ENCODE assay signal across 26 mouse cellular contexts in the genomic region with DNA sequence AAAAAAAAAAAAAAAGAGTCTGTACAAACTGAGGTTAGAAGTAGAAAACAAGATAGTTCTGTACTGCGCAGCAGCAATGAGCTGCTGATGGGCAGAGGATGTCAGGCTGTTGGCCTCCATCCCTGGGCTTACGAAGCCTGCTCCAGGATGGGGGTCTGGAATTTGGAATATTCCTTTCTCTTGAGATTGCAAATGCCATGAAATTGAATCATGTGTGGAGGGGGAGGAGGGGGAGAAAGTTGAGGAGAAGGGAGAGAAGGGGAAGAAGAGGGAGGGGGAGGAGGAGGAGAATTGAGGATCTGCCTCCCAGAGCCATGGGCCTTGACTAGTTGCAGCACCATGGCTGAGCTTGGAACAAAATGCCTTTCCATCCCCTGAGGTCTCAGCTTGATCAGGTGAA.
DNase-seq lines count a peak whose midpoint lies in the region; ATAC-seq lines count a peak whose summit lies in the region.
"Had no signal": no experiment of that assay in that cellular context is flagged by ENCODE, and none has a peak within 500 bp of the region (broad histone marks: within the 10 kb centered on the region; RNA-seq: fewer than 3 reads in every experiment).

No protein-coding gene starts in this region.

- no peaks in the 10 kb centered on the region for H3K36me3 ChIP-seq in embryonic facial prominence, embryonic 11.5 days (replicated peaks; ENCODE audit: control insufficient read depth, insufficient read depth, low read depth, low read length)
- no peaks in the 10 kb centered on the region for H3K36me3 ChIP-seq in embryonic facial prominence, embryonic 10.5 days (replicated peaks)
- no peaks in the 10 kb centered on the region for H3K36me3 ChIP-seq in embryonic facial prominence, embryonic 14.5 days (ENCODE audit: control insufficient read depth, insufficient read depth, low read length)
- H3K36me3 ChIP-seq: forebrain, embryonic 12.5 days; forebrain, embryonic 15.5 days; heart, embryonic 10.5 days; heart, embryonic 13.5 days; hindbrain, embryonic 13.5 days had no signal

- peak; percentile 22 for DNase-seq in embryonic facial prominence, embryonic 11.5 days (ENCODE audit: low spot score)
- no peak for DNase-seq in embryonic facial prominence, embryonic 10.5 days (ENCODE audit: low spot score)
- DNase-seq in Muller cell, postnatal 12 days (ENCODE audit: inconsistent ontology term) = peak; percentile 67
- DNase-seq in embryonic facial prominence, embryonic 14.5 days (ENCODE audit: low spot score) = peak; percentile 75
- no peak for DNase-seq in cerebellum, postnatal 14 days
- no peak for DNase-seq in thymus, postnatal 36 days
- DNase-seq: adrenal gland, adult 8-10 months; adrenal gland, postnatal 25 days; cerebellum, adult 11-12 months; cerebellum, adult 8-10 months; cerebellum, postnatal 10 days; gastrocnemius, postnatal 25 days; heart, adult 2 months; heart, postnatal 14 days; kidney, adult 18-20 months had no signal

- H3K4me2 ChIP-seq in embryonic facial prominence, embryonic 11.5 days (ENCODE audit: low read depth, low read length) = no peak overlapping the region
- no peak overlapping the region for H3K4me2 ChIP-seq in embryonic facial prominence, embryonic 14.5 days (ENCODE audit: low read depth, low read length)
- H3K4me2 ChIP-seq: forebrain, embryonic 12.5 days; forebrain, embryonic 15.5 days; heart, embryonic 13.5 days; hindbrain, embryonic 13.5 days had no signal

- no peaks in the 10 kb centered on the region for H3K9me3 ChIP-seq in embryonic facial prominence, embryonic 11.5 days (replicated peaks; ENCODE audit: control insufficient read depth, low read length)
- H3K9me3 ChIP-seq in embryonic facial prominence, embryonic 10.5 days = no peaks in the 10 kb centered on the region
- no peaks in the 10 kb centered on the region for H3K9me3 ChIP-seq in embryonic facial prominence, embryonic 14.5 days (ENCODE audit: control insufficient read depth, low read length)
- H3K9me3 ChIP-seq: forebrain, embryonic 12.5 days; forebrain, embryonic 15.5 days; heart, embryonic 10.5 days; heart, embryonic 13.5 days; hindbrain, embryonic 13.5 days had no signal

- no peaks in the 10 kb centered on the region for H3K27me3 ChIP-seq in embryonic facial prominence, embryonic 11.5 days (ENCODE audit: control insufficient read depth, insufficient read depth, low read length)
- H3K27me3 ChIP-seq in embryonic facial prominence, embryonic 10.5 days (replicated peaks; ENCODE audit: low read depth, poor library complexity, severe bottlenecking) = no peaks in the 10 kb centered on the region
- H3K27me3 ChIP-seq in embryonic facial prominence, embryonic 14.5 days (replicated peaks; ENCODE audit: control insufficient read depth, insufficient read depth, low read length) = no peaks in the 10 kb centered on the region
- H3K27me3 ChIP-seq: forebrain, embryonic 12.5 days; forebrain, embryonic 15.5 days; heart, embryonic 13.5 days; hindbrain, embryonic 13.5 days had no signal

- H3K4me3 ChIP-seq in embryonic facial prominence, embryonic 11.5 days (ENCODE audit: low read depth, low read length) = no peak overlapping the region
- H3K4me3 ChIP-seq in embryonic facial prominence, embryonic 10.5 days = no peak overlapping the region
- H3K4me3 ChIP-seq in embryonic facial prominence, embryonic 14.5 days (ENCODE audit: low read depth, low read length) = no peak overlapping the region
- H3K4me3 ChIP-seq: erythroblast, embryonic 14.5 days; forebrain, embryonic 12.5 days; forebrain, embryonic 15.5 days; heart, adult 2 months; heart, embryonic 10.5 days; heart, embryonic 13.5 days; hindbrain, embryonic 13.5 days had no signal

- H3K4me1 ChIP-seq in embryonic facial prominence, embryonic 11.5 days (ENCODE audit: control insufficient read depth, insufficient read depth, low read length) = no peaks in the 10 kb centered on the region
- H3K4me1 ChIP-seq in embryonic facial prominence, embryonic 10.5 days = peaks cover 3% of the 10 kb centered on the region; the same call in 1 of the 2 replicates
- H3K4me1 ChIP-seq in embryonic facial prominence, embryonic 14.5 days (ENCODE audit: control insufficient read depth, insufficient read depth, low read length) = no peaks in the 10 kb centered on the region; the same call in 1 of the 2 replicates
- H3K4me1 ChIP-seq: forebrain, embryonic 12.5 days; forebrain, embryonic 15.5 days; heart, embryonic 13.5 days; hindbrain, embryonic 13.5 days had no signal

- 74% methylated on average over 2 of the region's 2 CpGs for WGBS in embryonic facial prominence, embryonic 11.5 days
- 79% methylated on average over 2 of the region's 2 CpGs for WGBS in embryonic facial prominence, embryonic 10.5 days
- 53% methylated on average over 2 of the region's 2 CpGs for WGBS in embryonic facial prominence, embryonic 14.5 days

- ATAC-seq in embryonic facial prominence, embryonic 11.5 days (replicated peaks; ENCODE audit: insufficient number of reproducible peaks, low FRiP score, low TSS enrichment, low read depth) = no peak
- no peak; the same call in 1 of the 2 replicates for ATAC-seq in embryonic facial prominence, embryonic 14.5 days (ENCODE audit: low read depth)
- ATAC-seq: activated CD4-positive, CD25-positive, alpha-beta regulatory T cell, adult 4 months; CD4-positive, CD25-positive, alpha-beta regulatory T cell, adult 4 months; forebrain, embryonic 15.5 days; hindbrain, postnatal 0 days; inflammation-experienced regulatory T-cells, adult 6 months; intestine, embryonic 16.5 days had no signal

- no peak overlapping the region for H3K9ac ChIP-seq in embryonic facial prominence, embryonic 11.5 days (replicated peaks; ENCODE audit: low read length)
- no peak overlapping the region for H3K9ac ChIP-seq in embryonic facial prominence, embryonic 14.5 days (ENCODE audit: low read depth, low read length)
- H3K9ac ChIP-seq: forebrain, embryonic 12.5 days; forebrain, embryonic 15.5 days; heart, embryonic 13.5 days; hindbrain, embryonic 13.5 days had no signal

- H3K27ac ChIP-seq in embryonic facial prominence, embryonic 11.5 days (replicated peaks; ENCODE audit: low read depth, low read length) = no peak overlapping the region
- H3K27ac ChIP-seq in embryonic facial prominence, embryonic 10.5 days (replicated peaks) = no peak overlapping the region
- H3K27ac ChIP-seq in embryonic facial prominence, embryonic 14.5 days (replicated peaks; ENCODE audit: low read depth, low read length) = no peak overlapping the region
- H3K27ac ChIP-seq: forebrain, embryonic 12.5 days; forebrain, embryonic 15.5 days; heart, adult 2 months; heart, embryonic 10.5 days; heart, embryonic 13.5 days; hindbrain, embryonic 13.5 days; hindbrain, postnatal 0 days had no signal

Comparison
In these comparisons a context has a peak if more than half of its experiments do, and no peak if none do; other contexts are left out.
1. DNase-seq: peak in embryonic facial prominence, embryonic 11.5 days (single experiment), Muller cell, postnatal 12 days (single experiment) and embryonic facial prominence, embryonic 14.5 days (single experiment); none in embryonic facial prominence, embryonic 10.5 days (single experiment), cerebellum, postnatal 14 days (0 of 2) and thymus, postnatal 36 days (0 of 2).